Mouse (Mus musculus) embryonic facial prominence, embryonic 15.5 days (tissue): ENCODE measurements around the gene Ms4a4a. TPM values are rescaled to one million over a fixed set of nuclear protein-coding genes. Genes with fewer than 3 reads are reported as not detected.
"Not testable (repeated sequence)": the region's sequence is repeated elsewhere in the genome, so short reads cannot be mapped to it uniquely, and the experiment has no call there.

Source experiments
- ATAC-seq: fragments of 200-750 bp; cut with Nextera tagmentation; 2 replicates; pipeline ENCODE4 v1.8.0; 2017; ENCODE audit warnings: low read depth, moderate TSS enrichment; ENCODE audit not compliant: insufficient number of reproducible peaks, low FRiP score, low TSS enrichment
- H3K27ac ChIP-seq: fragments of 300-500 bp; sonication (generic); replicated peaks from 2 replicates; pipeline ENCODE4 v1.5.1; 2015; ENCODE audit warnings: mild to moderate bottlenecking, inconsistent platforms
- H3K27me3 ChIP-seq: fragments of 300-500 bp; sonication (generic); 2 replicates; pipeline ENCODE4 v1.6.1; 2015; ENCODE audit warnings: inconsistent platforms
- H3K36me3 ChIP-seq: fragments of 300-500 bp; sonication (generic); 2 replicates; pipeline ENCODE4 v1.6.1; 2015; ENCODE audit warnings: mild to moderate bottlenecking, inconsistent platforms
- H3K4me1 ChIP-seq: fragments of 300-500 bp; sonication (generic); 2 replicates; pipeline ENCODE4 v1.6.1; 2015; ENCODE audit warnings: inconsistent platforms
- H3K4me2 ChIP-seq: fragments of 300-500 bp; sonication (generic); replicated peaks from 2 replicates; pipeline ENCODE4 v1.6.1; 2015; ENCODE audit warnings: mild to moderate bottlenecking, inconsistent platforms
- H3K4me3 ChIP-seq: fragments of 300-500 bp; sonication (generic); replicated peaks from 2 replicates; pipeline ENCODE4 v1.5.1; 2015; ENCODE audit warnings: mild to moderate bottlenecking, inconsistent platforms
- H3K9ac ChIP-seq: fragments of 300-500 bp; sonication (generic); 2 replicates; pipeline ENCODE4 v1.6.1; 2015; ENCODE audit warnings: inconsistent platforms
- H3K9me3 ChIP-seq: fragments of 300-500 bp; sonication (generic); replicated peaks from 2 replicates; pipeline ENCODE4 v1.6.1; 2016; ENCODE audit warnings: inconsistent platforms
- WGBS: fragments of 180-500 bp; shearing (Covaris S2); methylation state at CpG from one replicate; pipeline ENCODE4 v1.1.7; 2015; 5-methylcytosine and 5-hydroxymethylcytosine counted together
- polyA plus RNA-seq: library from polyadenylated mRNA; unstranded; fragments of >200 nt; fragmentation: Nextera tagmentation; extraction: Ambion mirVana; gene quantifications from 2 replicates; pipeline ENCODE4 v1.2.1, GENCODE M21; 2015

The Ms4a4a gene
- polyA plus RNA-seq, 1 experiment from 2014 or later, result 13.0 TPM

DNA sequence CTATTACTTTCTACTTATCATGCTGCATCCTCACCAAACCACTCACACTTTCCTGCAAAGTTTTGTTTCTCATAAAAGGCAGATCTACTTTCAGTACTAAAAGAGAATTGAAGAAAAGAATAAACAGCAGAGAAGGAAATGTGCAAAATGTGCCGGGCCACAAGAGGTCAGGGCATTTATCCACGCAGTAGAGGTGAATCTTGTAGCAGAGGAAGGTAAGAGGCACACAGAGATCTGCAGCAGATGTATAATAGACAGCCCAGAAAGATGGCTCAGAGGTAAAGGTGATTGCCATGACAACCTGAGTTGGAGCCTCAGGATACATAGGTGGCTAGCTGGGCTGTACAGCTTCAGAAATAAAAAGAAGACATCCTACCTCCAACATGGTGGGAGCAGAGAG is 11.8 kb downstream of the Ms4a4a start:
- no peaks in the 10 kb centered on the region for H3K4me1 ChIP-seq
- no peaks in the 10 kb centered on the region for H3K27me3 ChIP-seq
- H3K9me3 ChIP-seq, result no peaks in the 10 kb centered on the region
- no peak overlapping the region for H3K4me2 ChIP-seq
- 67% methylated on average over 2 of the region's 2 CpGs for WGBS
- ATAC-seq, result no peak
- no peak overlapping the region for H3K4me3 ChIP-seq
- H3K36me3 ChIP-seq, result no peaks in the 10 kb centered on the region
- H3K27ac ChIP-seq, result no peak overlapping the region
- H3K9ac ChIP-seq, result no peak overlapping the region

DNA sequence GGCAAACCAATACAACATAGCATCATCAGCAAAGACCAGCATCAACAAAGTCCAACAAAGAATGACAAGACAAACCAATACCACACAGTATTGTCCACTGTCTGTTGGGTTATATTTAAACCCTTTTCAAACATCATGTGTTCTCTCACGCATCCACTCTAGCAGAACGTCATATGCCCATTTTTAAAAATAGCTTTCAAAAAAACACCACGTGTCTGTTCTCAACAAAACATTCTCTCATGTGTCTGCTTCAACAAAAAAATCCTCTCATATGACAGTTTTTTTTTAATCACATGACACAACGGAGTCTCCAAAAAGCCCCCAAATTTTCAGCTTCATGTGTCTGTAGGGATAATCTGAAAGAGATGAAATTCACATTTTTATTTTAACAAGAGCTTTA is 12.4 kb downstream of the Ms4a4a start:
- Histone ChIP-seq H3K4me3 (no peak overlapping the region), H3K9me3 (no peaks in the 10 kb centered on the region), H3K36me3 (no peaks in the 10 kb centered on the region), H3K9ac (no peak overlapping the region), H3K4me1 (no peaks in the 10 kb centered on the region), H3K4me2 (no peak overlapping the region), H3K27ac (no peak overlapping the region), H3K27me3 (no peaks in the 10 kb centered on the region)
- no peak for ATAC-seq
- 67% methylated on average over 4 of the region's 4 CpGs for WGBS

DNA sequence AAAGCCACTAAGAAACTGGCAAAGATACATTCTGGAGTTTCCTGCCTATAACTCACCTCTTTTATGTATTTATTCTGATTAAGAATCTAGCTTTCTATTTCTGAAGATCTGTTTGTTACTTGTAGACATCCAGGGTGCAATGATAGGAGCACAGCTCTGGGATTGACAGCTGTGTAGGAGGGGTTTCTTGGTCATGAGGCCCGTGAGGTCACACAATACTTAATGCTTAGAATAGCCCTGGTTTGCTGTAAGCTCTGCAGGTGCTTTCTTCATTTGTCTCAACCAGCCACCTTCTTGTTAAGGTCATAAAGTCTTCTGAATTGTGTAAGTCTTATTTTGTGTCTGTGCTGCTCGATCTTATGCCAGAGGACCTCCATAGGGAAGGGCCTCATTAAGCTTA is 13.6 kb downstream of the Ms4a4a start:
- H3K27me3 ChIP-seq, result no peaks in the 10 kb centered on the region

DNA sequence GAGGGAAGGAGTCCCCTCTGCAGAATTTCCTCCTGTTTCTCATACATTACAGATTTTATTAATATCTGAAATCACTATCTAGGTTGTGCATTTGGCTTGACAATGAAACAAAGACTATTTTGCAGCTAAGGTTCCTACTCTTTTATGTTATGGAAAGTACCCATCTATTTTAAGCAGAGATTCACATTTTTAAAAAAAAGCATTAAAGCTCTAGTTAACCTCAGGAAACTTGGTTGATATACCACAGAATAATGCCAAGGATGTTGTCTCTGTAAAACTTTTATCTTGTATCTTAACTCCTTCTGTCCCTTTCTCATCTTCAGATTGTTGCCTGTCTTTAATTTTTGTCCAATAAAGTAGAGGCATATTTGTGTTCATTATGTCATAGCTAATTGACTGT is 20.4 kb downstream of the Ms4a4a start:
- no peak overlapping the region for H3K4me3 ChIP-seq
- H3K9me3 ChIP-seq, result no peaks in the 10 kb centered on the region
- H3K9ac ChIP-seq, result no peak overlapping the region
- ATAC-seq, result no peak
- H3K36me3 ChIP-seq, result no peaks in the 10 kb centered on the region
- no peaks in the 10 kb centered on the region for H3K27me3 ChIP-seq
- no peak overlapping the region for H3K4me2 ChIP-seq
- no peaks in the 10 kb centered on the region for H3K4me1 ChIP-seq
- no peak overlapping the region for H3K27ac ChIP-seq

More for the DNA sequence above, 13.6 kb downstream of the Ms4a4a start:
- ATAC-seq, result no peak
- Histone ChIP-seq H3K4me1 (no peaks in the 10 kb centered on the region), H3K4me3 (no peak overlapping the region), H3K27ac (no peak overlapping the region), H3K4me2 (no peak overlapping the region), H3K9ac (no peak overlapping the region), H3K36me3 (no peaks in the 10 kb centered on the region), H3K9me3 (no peaks in the 10 kb centered on the region)
- WGBS, result 71% methylated on average over 2 of the region's 2 CpGs

GRCm38 (mm10) chr19:11404527-11404926 is 29.2 kb downstream of the Ms4a4a start, which contains the start of gene Ms4a4c:
Ms4a4c (plus strand) TSS chr19:11404770.
- Histone ChIP-seq H3K27ac (no peak within 1 kb of the TSS), H3K9me3 (no peaks in the 10 kb centered on the region), H3K4me2 (no peak within 1 kb of the TSS), H3K9ac (no peak within 1 kb of the TSS), H3K36me3 (no peaks in the 10 kb centered on the region), H3K4me1 (no peaks in the 10 kb centered on the region), H3K27me3 (no peaks in the 10 kb centered on the region), H3K4me3 (no peak within 1 kb of the TSS)
- 81% methylated on average over 3 of the region's 3 CpGs for WGBS
- ATAC-seq, result no peak

GRCm38 (mm10) chr19:11407428-11407827 is 32.1 kb downstream of the Ms4a4a start:
- H3K4me2 ChIP-seq, result no peak overlapping the region
- H3K27ac ChIP-seq, result no peak overlapping the region
- no peak overlapping the region for H3K4me3 ChIP-seq
- ATAC-seq, result no peak
- H3K27me3 ChIP-seq, result no peaks in the 10 kb centered on the region
- no peaks in the 10 kb centered on the region for H3K36me3 ChIP-seq
- H3K9ac ChIP-seq, result no peak overlapping the region
- no peaks in the 10 kb centered on the region for H3K9me3 ChIP-seq
- no peaks in the 10 kb centered on the region for H3K4me1 ChIP-seq

- H3K4me1 ChIP-seq, result no peaks in the 10 kb centered on the region
- no peaks in the 10 kb centered on the region for H3K9me3 ChIP-seq
- ATAC-seq, result no peak
- no peak overlapping the region for H3K4me2 ChIP-seq
- WGBS, result 82% methylated on average over 1 of the region's 1 CpGs
- no peak overlapping the region for H3K27ac ChIP-seq
- H3K9ac ChIP-seq, result no peak overlapping the region
- H3K27me3 ChIP-seq, result no peaks in the 10 kb centered on the region
- no peaks in the 10 kb centered on the region for H3K36me3 ChIP-seq
- H3K4me3 ChIP-seq, result no peak overlapping the region
Observed at GRCm38 (mm10) chr19:11408591-11408990, 33.3 kb downstream of the Ms4a4a start.

DNA sequence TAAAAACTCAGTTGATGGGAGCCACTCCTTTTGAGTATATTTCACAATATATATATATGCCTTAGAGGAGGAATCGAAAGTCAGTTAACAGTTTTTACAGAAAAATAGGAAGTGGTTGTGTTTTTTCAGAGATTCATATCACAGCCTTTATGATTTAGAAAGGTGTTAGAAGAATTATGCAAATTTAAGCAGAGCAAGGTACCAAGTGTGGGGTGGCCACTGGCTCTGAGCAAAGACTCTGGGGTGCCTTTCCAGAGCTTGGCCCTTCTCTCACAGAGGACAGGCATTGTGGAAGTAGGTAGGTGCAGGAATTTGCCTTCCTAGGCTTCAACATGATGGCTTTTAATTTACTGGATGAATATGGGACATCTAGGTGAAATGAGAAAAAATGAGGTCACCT is 36.3 kb downstream of the Ms4a4a start:
- H3K27me3 ChIP-seq, result no peaks in the 10 kb centered on the region
- ATAC-seq, result no peak
- H3K4me1 ChIP-seq, result no peaks in the 10 kb centered on the region
- no peak overlapping the region for H3K9ac ChIP-seq
- H3K27ac ChIP-seq, result no peak overlapping the region
- H3K4me2 ChIP-seq, result no peak overlapping the region
- H3K36me3 ChIP-seq, result no peaks in the 10 kb centered on the region
- H3K4me3 ChIP-seq, result no peak overlapping the region
- H3K9me3 ChIP-seq, result no peaks in the 10 kb centered on the region
- WGBS, result 78% methylated on average over 1 of the region's 1 CpGs

DNA sequence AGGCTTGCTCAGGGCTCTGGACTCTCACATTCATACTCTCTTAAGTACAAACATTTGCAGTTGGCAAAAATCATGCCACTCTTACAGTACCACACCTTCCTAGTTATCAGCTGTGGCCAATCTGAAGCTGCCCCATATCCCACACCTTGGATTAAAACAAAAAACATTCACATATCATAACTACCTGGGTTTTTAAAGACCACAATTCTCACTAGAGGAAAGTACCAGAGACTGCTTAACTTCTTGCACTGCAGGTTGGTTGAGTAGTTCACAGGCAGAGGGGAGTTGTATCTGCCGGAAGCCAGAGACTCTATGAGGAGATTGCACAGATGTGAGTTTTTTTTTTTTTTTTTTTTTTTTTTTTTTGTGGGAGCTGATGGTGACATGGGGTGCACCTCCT is 38.8 kb downstream of the Ms4a4a start:
- H3K4me2 ChIP-seq, result no peak overlapping the region
- WGBS, result 95% methylated on average over 1 of the region's 1 CpGs
- ATAC-seq, result no peak

DNA sequence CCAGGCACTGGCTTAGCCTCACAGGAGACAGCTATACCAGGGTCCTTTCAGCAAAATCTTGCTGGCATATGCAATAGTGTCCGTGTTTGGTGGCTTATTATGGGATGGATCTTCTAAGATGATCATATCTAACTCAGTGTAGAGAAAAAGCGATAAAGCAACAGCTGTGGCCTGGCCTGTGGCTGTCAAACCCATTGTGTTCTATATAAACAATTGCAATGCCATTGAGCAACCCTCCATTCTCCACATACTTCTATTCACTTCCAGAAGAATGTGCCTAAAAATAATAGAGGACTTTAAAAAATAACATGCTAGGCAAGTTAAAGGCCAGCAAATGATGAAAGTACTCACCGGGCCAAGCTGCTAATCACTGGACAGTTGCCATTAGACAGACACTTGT is 40.3 kb downstream of the Ms4a4a start:
- Histone ChIP-seq H3K9ac (no peak overlapping the region), H3K36me3 (no peaks in the 10 kb centered on the region), H3K4me3 (no peak overlapping the region), H3K4me1 (no peaks in the 10 kb centered on the region), H3K27me3 (no peaks in the 10 kb centered on the region), H3K27ac (no peak overlapping the region), H3K9me3 (no peaks in the 10 kb centered on the region), H3K4me2 (no peak overlapping the region)
- WGBS, result 63% methylated on average over 3 of the region's 3 CpGs
- ATAC-seq, result no peak

More for the DNA sequence above, 38.8 kb downstream of the Ms4a4a start:
- no peaks in the 10 kb centered on the region for H3K27me3 ChIP-seq
- H3K9me3 ChIP-seq, result no peaks in the 10 kb centered on the region
- H3K9ac ChIP-seq, result no peak overlapping the region
- H3K4me3 ChIP-seq, result no peak overlapping the region
- H3K36me3 ChIP-seq, result no peaks in the 10 kb centered on the region
- H3K4me1 ChIP-seq, result no peaks in the 10 kb centered on the region
- no peak overlapping the region for H3K27ac ChIP-seq

- ATAC-seq, H3K4me3 ChIP-seq, H3K36me3 ChIP-seq, H3K4me2 ChIP-seq, H3K27me3 ChIP-seq, H3K9ac ChIP-seq, H3K4me1 ChIP-seq, H3K9me3 ChIP-seq, H3K27ac ChIP-seq: not testable (repeated sequence)
- WGBS, result 58% methylated on average over 3 of the region's 3 CpGs
Observed at GRCm38 (mm10) chr19:11418865-11419264, 43.5 kb downstream of the Ms4a4a start.

GRCm38 (mm10) chr19:11431209-11431608 is 55.9 kb downstream of the Ms4a4a start:
- H3K27ac ChIP-seq, H3K4me1 ChIP-seq, ATAC-seq, H3K27me3 ChIP-seq, H3K4me3 ChIP-seq, H3K36me3 ChIP-seq, H3K9ac ChIP-seq, H3K4me2 ChIP-seq, H3K9me3 ChIP-seq: not testable (repeated sequence)
- 85% methylated on average over 1 of the region's 1 CpGs for WGBS
